Mouse (Mus musculus): ENCODE results near the gene Chmp3.

- TF ChIP-seq CTCF (IDR thresholded peaks at IDR 0.05; ENCODE audit: insufficient read depth, low read depth, low read length), result no peak
- TF ChIP-seq POLR2A (IDR thresholded peaks at IDR 0.05; ENCODE audit: insufficient read depth, low read depth, low read length), result no peak
These were observed 11.9 kb downstream of the Chmp3 start for GRCm38 (mm10) chr6:71555507-71555951.

Measured in olfactory bulb, adult 2 months (tissue).